Mouse (Mus musculus) lung, postnatal 0 days (tissue): Measurements from ENCODE around the gene Cep128. TPM values are rescaled to one million over a fixed set of nuclear protein-coding genes. Genes with fewer than 3 reads are reported as not detected.

Experiments used
- ATAC-seq: fragments of 200-750 bp; cut with Nextera tagmentation; 2 replicates; pipeline ENCODE4 v1.8.0; 2017; ENCODE audit warnings: moderate library complexity
- DNase-seq: peaks from one replicate; pipeline ENCODE4 v3.0.0-alpha.2; 2016; ENCODE audit warnings: low spot score
- H3K27ac ChIP-seq: fragments of 300-500 bp; sonication (generic); 2 replicates; pipeline ENCODE4 v1.5.1; 2014; ENCODE audit warnings: antibody characterized with exemption, mild to moderate bottlenecking, low read length, mixed read lengths
- H3K27me3 ChIP-seq: fragments of 300-500 bp; sonication (generic); replicated peaks from 2 replicates; pipeline ENCODE4 v1.6.1; 2014; ENCODE audit warnings: low read length, mixed read lengths; ENCODE audit not compliant: insufficient read depth
- H3K36me3 ChIP-seq: fragments of 300-500 bp; sonication (generic); 2 replicates; pipeline ENCODE4 v1.6.1; 2014; ENCODE audit warnings: low read length, mixed read lengths; ENCODE audit not compliant: insufficient read depth
- H3K4me1 ChIP-seq: fragments of 300-500 bp; sonication (generic); 2 replicates; pipeline ENCODE4 v1.6.1; 2014; ENCODE audit warnings: antibody characterized with exemption, low read depth, low read length, mixed read lengths; ENCODE audit not compliant: insufficient read depth
- H3K4me2 ChIP-seq: fragments of 300-500 bp; sonication (generic); replicated peaks from 2 replicates; pipeline ENCODE4 v1.6.1; 2014; ENCODE audit warnings: low read depth, mild to moderate bottlenecking, low read length, moderate library complexity, mixed read lengths
- H3K4me3 ChIP-seq: fragments of 300-500 bp; sonication (generic); 2 replicates; pipeline ENCODE4 v1.5.1; 2014; ENCODE audit warnings: low read depth, low read length
- H3K9ac ChIP-seq: fragments of 300-500 bp; sonication (generic); replicated peaks from 2 replicates; pipeline ENCODE4 v1.6.1; 2014; ENCODE audit warnings: low read depth, mild to moderate bottlenecking
- H3K9me3 ChIP-seq: fragments of 300-500 bp; sonication (generic); 2 replicates; pipeline ENCODE4 v1.6.1; 2016; ENCODE audit warnings: low read length, mixed read lengths
- CTCF ChIP-seq: IDR thresholded peaks from 2 replicates; pipeline ENCODE4 v1.5.1; 2016; ENCODE audit warnings: antibody characterized with exemption, mild to moderate bottlenecking
- EP300 ChIP-seq: IDR thresholded peaks from 2 replicates; pipeline ENCODE4 v1.6.1; 2016; ENCODE audit warnings: antibody characterized with exemption, mild to moderate bottlenecking, control low read depth
- WGBS: fragments of 180-500 bp; shearing (Covaris S2); extraction: QIAGEN DNeasy Blood & Tissue Kit; methylation state at CpG from one replicate; pipeline ENCODE4 v1.1.7; 2014; 5-methylcytosine and 5-hydroxymethylcytosine counted together
- polyA plus RNA-seq: library from polyadenylated mRNA; unstranded; fragments of >200 nt; fragmentation: Nextera tagmentation; extraction: Ambion mirVana; gene quantifications from 2 replicates; pipeline ENCODE4 v1.2.1, GENCODE M21; 2015

Gene Cep128
- polyA plus RNA-seq, 1 experiment from 2014 or later: 2.4 TPM

DNA sequence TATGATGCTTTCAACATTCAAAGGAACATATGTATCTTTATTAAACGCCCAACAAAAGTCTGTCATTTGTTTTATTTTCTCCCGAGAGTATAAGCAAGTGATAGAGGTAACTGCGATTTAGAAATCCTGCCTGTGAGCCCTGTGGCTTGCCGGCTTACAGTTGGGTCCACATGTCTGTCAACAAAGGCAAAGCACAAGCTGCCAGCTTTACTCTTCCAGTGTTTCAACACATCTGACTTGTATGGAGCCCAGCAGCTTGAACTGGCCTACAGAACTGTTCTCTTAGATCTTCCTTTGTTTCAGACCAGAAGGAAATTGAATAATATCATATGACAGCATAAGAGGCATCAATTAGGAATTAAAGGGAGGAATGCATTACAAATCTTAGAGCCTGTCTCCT lies 357.1 kb downstream of the Cep128 start:
- Histone ChIP-seq H3K4me2 (no peak overlapping the region), H3K4me3 (no peak overlapping the region), H3K9me3 (no peaks in the 10 kb centered on the region), H3K9ac (no peak overlapping the region), H3K27ac (no peak overlapping the region), H3K36me3 (no peaks in the 10 kb centered on the region), H3K27me3 (no peaks in the 10 kb centered on the region), H3K4me1 (0 out of 2 replicates have a peak, but pooled peaks cover 3% of the 10 kb centered on the region)
- WGBS: 57% methylated on average over 4 of the region's 4 CpGs
- no peak for TF ChIP-seq EP300
- TF ChIP-seq CTCF: no peak
- peak; percentile 12 for DNase-seq
- no peak for ATAC-seq

- H3K27ac ChIP-seq: no peak overlapping the region
- DNase-seq (no peak), ATAC-seq (no peak)
Observed at GRCm38 (mm10) chr12:91015075-91015474, 369.1 kb downstream of the Cep128 start.

GRCm38 (mm10) chr12:91013043-91013442 lies 371.2 kb downstream of the Cep128 start:
- DNase-seq: no peak
- no peak overlapping the region for H3K27ac ChIP-seq
- H3K9me3 ChIP-seq: no peaks in the 10 kb centered on the region
- WGBS: 84% methylated on average over 6 of the region's 6 CpGs
- H3K9ac ChIP-seq: no peak overlapping the region
- H3K4me2 ChIP-seq: no peak overlapping the region
- H3K4me3 ChIP-seq: no peak overlapping the region
- H3K27me3 ChIP-seq: no peaks in the 10 kb centered on the region
- TF ChIP-seq EP300 (no peak), CTCF (no peak)
- ATAC-seq: no peak
- no peaks in the 10 kb centered on the region for H3K36me3 ChIP-seq
- H3K4me1 ChIP-seq: no peaks in the 10 kb centered on the region

More at GRCm38 (mm10) chr12:91015075-91015474, 369.1 kb downstream of the Cep128 start:
- Histone ChIP-seq H3K4me1 (no peaks in the 10 kb centered on the region), H3K4me3 (no peak overlapping the region), H3K36me3 (no peaks in the 10 kb centered on the region), H3K9me3 (no peaks in the 10 kb centered on the region), H3K9ac (no peak overlapping the region), H3K4me2 (no peak overlapping the region), H3K27me3 (no peaks in the 10 kb centered on the region)
- WGBS: 79% methylated on average over 6 of the region's 6 CpGs
- TF ChIP-seq CTCF (no peak), EP300 (no peak)

- DNase-seq: no peak
- no peak for ATAC-seq
- WGBS: 53% methylated on average over 4 of the region's 4 CpGs
- H3K27me3 ChIP-seq: no peaks in the 10 kb centered on the region
- H3K4me3 ChIP-seq: no peak overlapping the region
- H3K4me2 ChIP-seq: no peak overlapping the region
- no peak for TF ChIP-seq EP300
- TF ChIP-seq CTCF: no peak
- no peaks in the 10 kb centered on the region for H3K9me3 ChIP-seq
- no peaks in the 10 kb centered on the region for H3K4me1 ChIP-seq
- H3K27ac ChIP-seq: no peak overlapping the region
- H3K9ac ChIP-seq: no peak overlapping the region
- H3K36me3 ChIP-seq: no peaks in the 10 kb centered on the region
Observed at GRCm38 (mm10) chr12:91012184-91012583, 372.0 kb downstream of the Cep128 start.

- Histone ChIP-seq H3K4me3 (no peak overlapping the region), H3K9me3 (no peaks in the 10 kb centered on the region), H3K27ac (no peak overlapping the region), H3K27me3 (no peaks in the 10 kb centered on the region), H3K36me3 (no peaks in the 10 kb centered on the region), H3K4me1 (no peaks in the 10 kb centered on the region), H3K4me2 (no peak overlapping the region), H3K9ac (no peak overlapping the region)
- DNase-seq (no peak), ATAC-seq (no peak)
- 53% methylated on average over 5 of the region's 5 CpGs for WGBS
- TF ChIP-seq EP300 (no peak), CTCF (no peak)
Observed at GRCm38 (mm10) chr12:91008736-91009135, 375.5 kb downstream of the Cep128 start.

DNA sequence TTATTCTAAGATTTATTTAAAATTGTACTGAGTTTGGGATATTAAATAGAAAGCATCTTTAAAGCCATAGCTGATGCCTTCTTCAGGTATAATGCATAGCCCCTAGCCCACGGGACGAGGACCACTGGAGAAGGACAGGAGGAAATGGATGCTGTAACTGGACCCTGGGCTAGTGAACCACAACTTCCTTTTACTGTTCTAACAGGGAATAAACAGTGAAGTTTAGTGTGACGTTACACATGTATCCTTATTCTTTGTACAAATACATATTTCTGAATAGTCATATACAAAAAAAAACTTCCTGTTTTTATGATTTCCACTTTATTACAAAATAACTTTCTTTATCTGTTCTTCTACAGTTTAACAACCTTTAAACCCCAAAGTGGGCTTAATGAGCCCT lies 376.0 kb downstream of the Cep128 start:
- ATAC-seq (no peak), DNase-seq (peak; percentile 15)
- Histone ChIP-seq H3K4me1 (no peaks in the 10 kb centered on the region), H3K27me3 (no peaks in the 10 kb centered on the region), H3K4me2 (no peak overlapping the region), H3K9me3 (no peaks in the 10 kb centered on the region), H3K4me3 (no peak overlapping the region), H3K9ac (no peak overlapping the region), H3K36me3 (no peaks in the 10 kb centered on the region), H3K27ac (no peak overlapping the region)
- WGBS: 44% methylated on average over 3 of the region's 3 CpGs
- TF ChIP-seq EP300 (no peak), CTCF (no peak)

DNA sequence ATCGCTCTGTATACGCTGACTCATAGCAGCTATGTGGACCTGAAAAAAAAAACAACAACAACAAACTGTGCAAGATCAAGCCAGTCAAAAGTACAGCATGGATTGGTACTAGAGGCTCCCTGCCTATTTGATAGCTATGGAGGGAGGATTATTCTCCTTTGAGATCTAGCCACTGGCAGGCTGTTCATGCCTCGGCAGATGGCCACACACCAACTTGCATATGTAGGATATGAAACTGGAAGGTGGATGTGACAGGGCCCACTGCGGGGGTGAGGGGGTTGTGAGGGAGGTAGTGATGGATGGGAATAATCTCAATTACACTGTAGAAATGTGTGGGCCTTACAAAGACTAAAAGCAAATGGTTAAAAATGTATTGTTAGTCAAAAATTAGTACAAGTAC lies 386.7 kb downstream of the Cep128 start:
- ATAC-seq (no peak), DNase-seq (no peak)
- WGBS: 91% methylated on average over 4 of the region's 4 CpGs
- no peak overlapping the region for H3K9ac ChIP-seq
- TF ChIP-seq CTCF: no peak
- no peak for TF ChIP-seq EP300
- H3K4me2 ChIP-seq: no peak overlapping the region
- no peak overlapping the region for H3K4me3 ChIP-seq
- H3K4me1 ChIP-seq: no peaks in the 10 kb centered on the region
- no peak overlapping the region for H3K27ac ChIP-seq
- H3K27me3 ChIP-seq: no peaks in the 10 kb centered on the region
- no peaks in the 10 kb centered on the region for H3K9me3 ChIP-seq
- no peaks in the 10 kb centered on the region for H3K36me3 ChIP-seq
